Mouse (Mus musculus): ENCODE measurements at regions not wholly inside any gene's neighbourhood (a gene's known extent, or its start where the extent isn't known, plus 50 kb on each side); places are given as distances from the start of the nearest gene placed in this dataset.
"Not testable (repeated sequence)": the region's sequence is repeated elsewhere in the genome, so short reads cannot be mapped to it uniquely, and the experiment has no call there.

GRCm38 (mm10) chr3:134330943-134331342, 94.7 kb downstream of the Cxxc4 start:
- no peak for DNase-seq

GRCm38 (mm10) chr3:134331499-134332153, 95.3 kb downstream of the Cxxc4 start:
- DNase-seq = no peak

GRCm38 (mm10) chr3:134339093-134339695, 102.9 kb downstream of the Cxxc4 start:
- not testable (repeated sequence) for DNase-seq

- DNase-seq = peak; percentile 37
These were observed 129.7 kb downstream of the Cxxc4 start for GRCm38 (mm10) chr3:134365948-134366347.

- no peak for DNase-seq
These were observed 130.5 kb downstream of the Cxxc4 start for GRCm38 (mm10) chr3:134366761-134367160.

- DNase-seq = no peak
These were observed 132.3 kb downstream of the Cxxc4 start for GRCm38 (mm10) chr3:134368591-134368990.

- DNase-seq = no peak
These were observed 132.8 kb downstream of the Cxxc4 start for GRCm38 (mm10) chr3:134369126-134369525.

GRCm38 (mm10) chr3:134379549-134379948, 143.3 kb downstream of the Cxxc4 start:
- no peak for DNase-seq

- DNase-seq = no peak
These were observed 154.4 kb downstream of the Cxxc4 start for GRCm38 (mm10) chr3:134390472-134391336.

- DNase-seq = no peak
These were observed 164.3 kb downstream of the Cxxc4 start for GRCm38 (mm10) chr3:134400395-134401090.

- DNase-seq = no peak
These were observed 179.5 kb downstream of the Cxxc4 start for GRCm38 (mm10) chr3:134415606-134416328.

GRCm38 (mm10) chr3:134427633-134428032, 191.3 kb downstream of the Cxxc4 start:
- no peak for DNase-seq

- DNase-seq = no peak
These were observed 230.3 kb downstream of the Cxxc4 start for GRCm38 (mm10) chr3:134466611-134467010.

GRCm38 (mm10) chr3:134487280-134487679, 251.0 kb downstream of the Cxxc4 start:
- DNase-seq = no peak

- DNase-seq = no peak
These were observed 253.8 kb downstream of the Cxxc4 start for GRCm38 (mm10) chr3:134489966-134490543.

- DNase-seq = no peak
These were observed 273.4 kb downstream of the Cxxc4 start for GRCm38 (mm10) chr3:134509702-134510101.

- DNase-seq = no peak
These were observed 289.5 kb downstream of the Cxxc4 start for GRCm38 (mm10) chr3:134525795-134526194.

GRCm38 (mm10) chr3:134560144-134560543, 268.7 kb upstream of the Tacr3 start:
- no peak for DNase-seq

GRCm38 (mm10) chr3:134578759-134579158, 250.0 kb upstream of the Tacr3 start:
- no peak for DNase-seq

- DNase-seq = no peak
These were observed 240.2 kb upstream of the Tacr3 start for GRCm38 (mm10) chr3:134588630-134589029.

GRCm38 (mm10) chr3:134602919-134603318, 225.9 kb upstream of the Tacr3 start:
- no peak for DNase-seq

GRCm38 (mm10) chr3:134605356-134605771, 223.4 kb upstream of the Tacr3 start:
- DNase-seq = no peak

All from liver (tissue).